Mouse (Mus musculus) CH12.LX (cell line): ENCODE results near the gene Tnni3. TPM values are rescaled to one million over a fixed set of nuclear protein-coding genes. Genes with fewer than 3 reads are reported as not detected.

Experiments used
- DNase-seq: peaks from one replicate; pipeline ENCODE4 v3.0.0-alpha.2; 2013; ENCODE audit errors: extremely low read depth
- H3K27ac ChIP-seq: 2 replicates; pipeline ENCODE4 v1.5.1; 2012; ENCODE audit warnings: low read depth, mild to moderate bottlenecking, control low read depth, moderate library complexity; ENCODE audit not compliant: insufficient read depth
- H3K27me3 ChIP-seq: replicated peaks from 2 replicates; pipeline ENCODE3; 2012; ENCODE audit warnings: inconsistent platforms
- H3K36me3 ChIP-seq, 2 experiments: replicated peaks in 1 of 2; 2 replicates each; pipeline versions ENCODE3 to v1.6.1; 2012; ENCODE audit warnings: inconsistent platforms in 1 of 2, low read length in 1 of 2, mild to moderate bottlenecking in 1 of 2, mixed read lengths in 1 of 2, moderate library complexity in 1 of 2; ENCODE audit not compliant: control insufficient read depth in 1 of 2, insufficient read depth in 1 of 2
- H3K4me1 ChIP-seq, 2 experiments: 2 replicates each; pipeline ENCODE4 v1.6.1; 2012; ENCODE audit warnings: inconsistent platforms in 1 of 2, moderate library complexity in 1 of 2; ENCODE audit not compliant: insufficient read depth in 2 of 2, control insufficient read depth in 1 of 2
- H3K4me2 ChIP-seq: 2 replicates; pipeline ENCODE4 v1.6.1; 2012; ENCODE audit warnings: low read depth, mild to moderate bottlenecking, control low read depth; ENCODE audit not compliant: poor library complexity, insufficient read depth, severe bottlenecking
- H3K4me3 ChIP-seq, 3 experiments: fragments of 150-350 bp in 1 of 3; sonication (generic) in 1 of 3; replicated peaks in 1 of 3; 2 replicates each; pipeline versions ENCODE3 to v1.5.1; 2011 to 2012; ENCODE audit warnings: low read depth in 2 of 3, low read length in 2 of 3, mild to moderate bottlenecking in 2 of 3, moderate library complexity in 2 of 3, control low read depth in 1 of 3, improper control_type of control experiment in 1 of 3, inconsistent platforms in 1 of 3, mixed read lengths in 1 of 3; ENCODE audit not compliant: poor library complexity in 1 of 3
- H3K79me2 ChIP-seq: replicated peaks from 2 replicates; pipeline ENCODE4 v1.6.1; 2012; ENCODE audit warnings: mild to moderate bottlenecking, moderate library complexity; ENCODE audit not compliant: control insufficient read depth, poor library complexity, insufficient read depth, severe bottlenecking; ENCODE audit errors: extremely low read depth
- H3K9ac ChIP-seq: 2 replicates; pipeline ENCODE4 v1.6.1; 2012; ENCODE audit warnings: low read depth, mild to moderate bottlenecking, control low read depth, moderate library complexity; ENCODE audit not compliant: insufficient read depth
- H3K9me3 ChIP-seq: replicated peaks from 2 replicates; pipeline ENCODE3; 2012; ENCODE audit warnings: low read length, inconsistent platforms, mixed read lengths
- CHD1 ChIP-seq: IDR thresholded peaks from 2 replicates; pipeline ENCODE4 v1.6.1; 2012; ENCODE audit warnings: low read depth, low read length, improper control_type of control experiment, inconsistent platforms
- CTCF ChIP-seq, 2 experiments: IDR thresholded peaks in 1 of 2; conservative IDR thresholded peaks in 1 of 2; 2 replicates each; pipeline ENCODE4 v1.5.1; 2011 to 2012; ENCODE audit warnings: low read depth in 2 of 2, low read length in 2 of 2, improper control_type of control experiment in 1 of 2, inconsistent platforms in 1 of 2, mild to moderate bottlenecking in 1 of 2, moderate library complexity in 1 of 2
- ELF1 ChIP-seq: IDR thresholded peaks from 2 replicates; pipeline ENCODE4 v1.6.1; 2014; ENCODE audit warnings: low read depth, mild to moderate bottlenecking, inconsistent platforms, low read length, improper control_type of control experiment
- EP300 ChIP-seq: IDR thresholded peaks from 2 replicates; pipeline ENCODE4 v1.6.1; 2011; ENCODE audit warnings: low read length, improper control_type of control experiment
- GABPA ChIP-seq: IDR thresholded peaks from 2 replicates; pipeline ENCODE4 v1.6.1; 2012; ENCODE audit warnings: low read depth, low read length, improper control_type of control experiment, inconsistent platforms; ENCODE audit not compliant: insufficient replicate concordance
- JUND ChIP-seq: conservative IDR thresholded peaks from 2 replicates; pipeline ENCODE4 v1.6.1; 2011; ENCODE audit warnings: low read depth, low read length, improper control_type of control experiment
- KAT2A ChIP-seq: IDR thresholded peaks from 2 replicates; pipeline ENCODE4 v1.6.1; 2012; ENCODE audit warnings: low read length, improper control_type of control experiment, inconsistent platforms; ENCODE audit not compliant: insufficient replicate concordance
- MXI1 ChIP-seq: IDR thresholded peaks from 2 replicates; pipeline ENCODE4 v1.6.1; 2011; ENCODE audit warnings: mild to moderate bottlenecking, low read depth, low read length, improper control_type of control experiment
- NELFE ChIP-seq: IDR thresholded peaks from 2 replicates; pipeline ENCODE4 v1.6.1; 2011; ENCODE audit warnings: low read depth, low read length, improper control_type of control experiment
- PAX5 ChIP-seq: IDR thresholded peaks from 2 replicates; pipeline ENCODE4 v1.6.1; 2012; ENCODE audit warnings: low read length, inconsistent platforms, mixed read lengths
- POLR2A ChIP-seq: IDR thresholded peaks from 2 replicates; pipeline ENCODE4 v1.6.1; 2011; ENCODE audit warnings: low read depth, mild to moderate bottlenecking, improper control_type of control experiment, low read length
- POLR2AphosphoS2 ChIP-seq: IDR thresholded peaks from 2 replicates; pipeline ENCODE4 v1.6.1; 2011; ENCODE audit warnings: low read depth, low read length, improper control_type of control experiment
- SMC3 ChIP-seq: IDR thresholded peaks from 2 replicates; pipeline ENCODE4 v1.6.1; 2011; ENCODE audit warnings: low read depth, low read length, improper control_type of control experiment
- UBTF ChIP-seq: IDR thresholded peaks from 2 replicates; pipeline ENCODE4 v1.6.1; 2012; ENCODE audit warnings: low read depth, mild to moderate bottlenecking, inconsistent platforms, low read length, improper control_type of control experiment, moderate library complexity
- USF1 ChIP-seq: IDR thresholded peaks from 2 replicates; pipeline ENCODE4 v1.6.1; 2014; ENCODE audit warnings: low read depth, mild to moderate bottlenecking, inconsistent platforms, low read length, improper control_type of control experiment
- ZC3H11A ChIP-seq: IDR thresholded peaks from 2 replicates; pipeline ENCODE4 v1.6.1; 2012; ENCODE audit warnings: low read depth, mild to moderate bottlenecking, inconsistent platforms, low read length, improper control_type of control experiment
- ZMIZ1 ChIP-seq: IDR thresholded peaks from 2 replicates; pipeline ENCODE4 v1.6.1; 2012; ENCODE audit warnings: low read depth, mild to moderate bottlenecking, inconsistent platforms, low read length, improper control_type of control experiment
- ZNF384 ChIP-seq: IDR thresholded peaks from 2 replicates; pipeline ENCODE4 v1.6.1; 2012; ENCODE audit warnings: low read depth, low read length, improper control_type of control experiment, inconsistent platforms
- dilution Hi-C: fragments of 300-500 bp; cut with MboI; formaldehyde crosslinking; loops from 2 replicates; pipeline ENCODE4 v1.14.3; 2020; ENCODE audit warnings: low sequenced_read_pairs; ENCODE audit not compliant: extremely low pct_unique_long_range_greater_than_20kb, extremely low pct_ligation_motif_present
- in situ Hi-C: fragments of 300-500 bp; cut with MboI; formaldehyde crosslinking; loops from 3 replicates; pipeline ENCODE4 v1.14.3; 2019; ENCODE audit warnings: low sequenced_read_pairs, low pct_ligation_motif_present, low pct_unique_long_range_greater_than_20kb, mixed read lengths
- polyA plus RNA-seq: library from polyadenylated mRNA; unstranded; fragments of >175 nt; gene quantifications from 2 replicates; pipeline ENCODE4 v1.2.1, GENCODE M21; 2012; ENCODE audit warnings: low read depth; ENCODE audit not compliant: insufficient read length
- total RNA-seq, 2 experiments: library from RNA; depleted of rRNA; stranded (reverse); fragments of 300-350 nt in 1 of 2; fragments of >200 nt in 1 of 2; gene quantifications; 2 replicates each; pipeline ENCODE4 v1.2.3; 2012 to 2014

The Tnni3 gene
- total and polyA plus RNA-seq, 3 experiments = 0.51 to 2.0 (median 0.64) TPM

- in situ Hi-C loops = no loop called here
- DNase-seq = no peak
- no peaks in the 10 kb centered on the region for H3K27me3 ChIP-seq
- no peak overlapping the region for H3K4me2 ChIP-seq
- no peaks in the 10 kb centered on the region for H3K9me3 ChIP-seq
- H3K79me2 ChIP-seq = no peaks in the 10 kb centered on the region
- H3K4me3 ChIP-seq = no peak overlapping the region
- no peaks in the 10 kb centered on the region for H3K36me3 ChIP-seq
- no peak overlapping the region for H3K9ac ChIP-seq
- no peak for TF ChIP-seq JUND
- no peak for TF ChIP-seq MXI1
- TF ChIP-seq KAT2A = no peak
- no peak for TF ChIP-seq ZMIZ1
- TF ChIP-seq NELFE = no peak
- TF ChIP-seq ELF1 = no peak
- no peak for TF ChIP-seq USF1
- no peak for TF ChIP-seq GABPA
- TF ChIP-seq EP300 = no peak
- no peak for TF ChIP-seq ZC3H11A
- TF ChIP-seq CHD1 = no peak
- TF ChIP-seq UBTF = no peak
- no peak for TF ChIP-seq SMC3
- no peak for TF ChIP-seq PAX5
- TF ChIP-seq, all 38 proteins: peak for 0
- dilution Hi-C loops = no loop called here
- Histone ChIP-seq H3K27ac (no peak overlapping the region), H3K4me1 (peaks cover 20 to 28% of the 10 kb centered on the region in 2 experiments)
These were observed 15.3 kb downstream of the Tnni3 start for GRCm38 (mm10) chr7:4508739-4509116.

GRCm38 (mm10) chr7:4508062-4508738 lies 15.8 kb downstream of the Tnni3 start:
- no peaks in the 10 kb centered on the region for H3K36me3 ChIP-seq
- DNase-seq = no peak
- H3K9me3 ChIP-seq = no peaks in the 10 kb centered on the region
- dilution Hi-C loops = no loop called here
- peaks cover 20 to 29% of the 10 kb centered on the region in 2 experiments for H3K4me1 ChIP-seq
- peak; percentile 32 to 42; a peak in 2 of 4 replicates for TF ChIP-seq CTCF (conservative IDR thresholded peaks at IDR 0.05 in 1 of 2, IDR thresholded peaks at IDR 0.05 in 1 of 2; ENCODE audit: low read depth in 2 of 2, low read length in 2 of 2)
- TF ChIP-seq POLR2A = no peak
- no peak for TF ChIP-seq EP300
- no peak for TF ChIP-seq POLR2AphosphoS2
- TF ChIP-seq ZNF384 = no peak
- in situ Hi-C loops = no loop called here
- no peaks in the 10 kb centered on the region for H3K27me3 ChIP-seq
- H3K79me2 ChIP-seq = no peaks in the 10 kb centered on the region
- H3K4me3 ChIP-seq = no peak overlapping the region
- H3K27ac ChIP-seq = no peak overlapping the region
- no peak overlapping the region for H3K9ac ChIP-seq
- H3K4me2 ChIP-seq = no peak overlapping the region
